Mouse (Mus musculus): ENCODE measurements at regions not wholly inside any gene's neighbourhood (a gene's known extent, or its start where the extent isn't known, plus 50 kb on each side); places are given as distances from the start of the nearest gene placed in this dataset.

DNA sequence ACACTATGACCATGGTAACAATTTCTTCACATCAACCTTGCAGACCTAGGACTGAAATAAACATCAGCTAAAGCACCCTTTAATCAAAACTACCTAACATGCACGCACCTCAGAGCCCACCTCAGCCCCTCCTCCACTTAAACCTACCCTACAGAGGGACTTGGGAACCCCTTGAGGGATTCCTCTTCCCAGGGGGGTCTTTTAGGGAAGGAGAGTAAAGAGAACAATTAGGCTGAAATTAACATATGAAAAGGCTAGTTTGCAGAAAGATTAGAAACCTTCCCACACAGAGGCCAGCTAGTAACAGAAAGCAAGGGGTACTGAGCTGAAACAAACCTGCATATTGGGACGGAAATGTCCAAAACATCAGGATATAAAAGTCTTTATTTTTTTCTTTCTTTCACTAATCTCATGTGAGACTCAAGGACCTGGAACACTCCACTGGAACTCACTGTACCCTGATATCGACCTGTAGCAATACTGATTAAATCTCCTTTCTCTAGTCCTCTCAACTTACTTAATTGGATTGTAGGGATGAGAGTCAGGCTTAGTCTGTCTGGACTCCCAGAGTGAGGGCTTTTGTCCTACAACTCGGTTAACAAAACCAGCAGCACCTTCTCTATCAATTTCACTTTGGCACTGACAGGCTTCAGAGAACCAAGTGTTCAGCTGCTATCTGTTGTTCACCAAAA lies 281.0 kb upstream of the Gm6657 start:
- TF ChIP-seq CTCF (conservative IDR thresholded peaks at IDR 0.05; ENCODE audit: insufficient read depth, insufficient read length, low read depth, low read length) (no peak), POLR2A (IDR thresholded peaks at IDR 0.05; ENCODE audit: low read depth, low read length) (no peak)
